Mouse (Mus musculus) bone marrow macrophage, adult 2 months (primary cell): ENCODE results near the gene Gch1.

Experiments
- CTCF ChIP-seq: IDR thresholded peaks from 2 replicates; pipeline ENCODE4 v1.5.1; 2012; ENCODE audit warnings: low read depth, mild to moderate bottlenecking, low read length, moderate library complexity
- POLR2A ChIP-seq: IDR thresholded peaks from 2 replicates; pipeline ENCODE4 v1.6.1; 2012; ENCODE audit warnings: mild to moderate bottlenecking, low read depth, low read length, borderline replicate concordance

GRCm38 (mm10) chr14:47138853-47139252 is 50.4 kb downstream of the Gch1 start:
- TF ChIP-seq POLR2A, result no peak
- no peak for TF ChIP-seq CTCF
